Mouse (Mus musculus): Measurements from ENCODE around the gene Rtcb.

The Rtcb gene

DNA sequence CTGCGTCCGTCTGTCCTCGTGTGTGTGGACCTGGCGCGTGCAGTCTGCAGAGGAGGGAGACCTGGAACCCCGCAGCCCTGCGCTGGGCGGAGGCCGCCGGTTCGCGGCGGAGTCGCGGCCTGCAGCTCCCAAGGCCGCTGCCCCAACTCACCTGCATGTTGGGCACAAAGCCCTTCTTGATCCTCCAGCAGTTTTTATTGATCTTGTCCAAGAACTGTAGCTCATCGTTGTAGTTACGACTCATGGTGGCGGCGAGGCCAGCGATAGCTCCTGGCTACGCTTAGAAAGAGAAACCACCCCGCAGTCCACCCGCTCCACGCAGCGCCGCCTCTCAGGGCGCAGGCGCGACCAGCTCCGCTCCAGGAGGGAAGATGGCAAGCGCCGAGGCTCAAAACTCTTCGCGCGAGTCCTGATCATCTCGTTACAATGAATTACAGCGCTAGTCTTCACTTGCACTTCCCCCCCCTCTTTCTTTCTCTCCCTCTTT, at the start of gene Rtcb:
Rtcb (minus strand) TSS at position 360 of the 487 bp plus-strand sequence.
- peak; percentile 94 to 99 for DNase-seq (ENCODE audit: low spot score in 2 of 2)

DNA sequence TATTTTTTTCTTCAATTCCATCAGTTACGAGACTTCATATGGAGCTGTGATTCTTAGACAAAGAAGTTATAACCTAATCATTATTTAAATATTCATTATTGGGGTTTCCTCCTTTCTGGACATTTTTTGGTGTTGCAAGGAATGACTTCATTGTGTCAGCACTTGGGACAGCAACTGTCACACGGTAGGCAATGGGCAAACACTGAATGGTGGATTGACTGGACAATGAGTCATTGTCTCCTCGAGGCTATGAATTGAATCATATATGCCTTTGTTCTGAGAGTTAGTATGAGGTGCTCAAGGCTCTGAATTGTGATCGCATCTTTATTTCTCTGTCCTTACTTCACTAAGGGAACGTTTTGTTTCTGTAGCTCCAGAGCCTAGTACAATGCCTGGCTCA, 48.8 kb upstream of the Rtcb start:
- DNase-seq (ENCODE audit: low spot score in 2 of 2) = no peak

DNA sequence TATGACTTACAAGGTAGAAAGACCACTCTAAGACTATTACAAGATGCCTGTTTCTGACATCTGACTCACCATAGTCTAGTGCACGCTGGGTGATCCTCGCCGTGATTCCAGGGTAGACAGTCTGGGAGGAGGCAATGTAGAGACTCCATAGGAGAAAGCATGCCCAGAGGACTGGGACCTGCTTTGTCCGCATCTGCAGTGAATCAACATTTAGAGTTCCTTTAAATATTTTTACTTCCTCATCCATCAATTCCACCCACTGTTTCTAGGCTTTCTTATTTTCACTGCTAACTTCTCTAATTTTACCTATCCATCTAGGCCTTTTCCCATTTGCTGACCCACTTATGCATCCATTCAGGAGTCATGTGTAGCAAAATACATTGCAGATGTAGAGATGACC, 42.8 kb upstream of the Rtcb start:
- no peak for DNase-seq (ENCODE audit: low spot score in 2 of 2)

DNA sequence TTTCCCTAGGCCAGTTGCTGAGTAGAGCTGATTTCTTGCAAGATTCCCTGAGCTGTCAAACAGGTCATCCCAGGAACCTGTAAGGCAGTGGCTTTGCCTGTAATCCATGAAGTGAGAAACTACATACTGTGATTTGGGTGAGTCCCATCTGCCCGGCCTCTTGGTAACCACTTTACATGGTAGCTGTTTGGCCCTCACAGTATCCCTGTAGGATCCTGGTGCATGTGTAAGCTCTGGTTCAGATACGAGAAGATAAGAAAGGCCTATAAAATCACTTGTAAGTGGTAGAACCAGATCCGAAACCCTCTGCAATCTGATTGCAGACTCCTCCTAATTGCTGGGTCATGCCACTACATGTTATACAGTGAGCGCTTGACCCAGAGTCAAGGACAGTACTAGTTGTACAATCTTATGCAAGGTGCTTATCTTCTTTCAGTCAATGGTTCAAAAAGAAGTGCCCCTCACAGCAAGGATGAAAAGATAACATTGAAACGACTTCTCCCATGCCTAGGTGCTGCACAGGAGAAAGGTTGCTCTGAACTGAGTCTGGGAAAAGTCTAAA, 37.0 kb upstream of the Rtcb start:
- DNase-seq (ENCODE audit: low spot score in 2 of 2) = peak; percentile 27 to 40

DNA sequence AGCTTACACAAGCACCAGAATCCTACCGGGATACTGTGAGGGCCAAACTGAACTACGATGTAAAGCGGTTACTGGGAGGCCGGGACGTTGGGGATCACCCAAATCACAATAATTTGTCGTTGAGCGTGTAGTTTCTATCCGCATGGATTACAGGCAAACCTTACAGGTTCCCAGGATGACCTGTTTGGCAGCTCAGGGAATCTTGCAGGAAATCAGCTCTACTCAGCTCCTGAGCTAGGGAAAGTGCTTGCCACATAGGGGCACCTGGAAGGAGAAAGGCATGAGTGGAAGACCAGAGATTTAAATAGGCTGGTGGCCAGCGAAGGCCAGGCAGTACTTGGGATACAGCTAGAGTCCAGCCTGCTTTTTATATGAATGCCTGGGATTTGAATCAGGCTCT, 36.2 kb upstream of the Rtcb start:
- no peak for DNase-seq (ENCODE audit: low spot score in 2 of 2)

DNA sequence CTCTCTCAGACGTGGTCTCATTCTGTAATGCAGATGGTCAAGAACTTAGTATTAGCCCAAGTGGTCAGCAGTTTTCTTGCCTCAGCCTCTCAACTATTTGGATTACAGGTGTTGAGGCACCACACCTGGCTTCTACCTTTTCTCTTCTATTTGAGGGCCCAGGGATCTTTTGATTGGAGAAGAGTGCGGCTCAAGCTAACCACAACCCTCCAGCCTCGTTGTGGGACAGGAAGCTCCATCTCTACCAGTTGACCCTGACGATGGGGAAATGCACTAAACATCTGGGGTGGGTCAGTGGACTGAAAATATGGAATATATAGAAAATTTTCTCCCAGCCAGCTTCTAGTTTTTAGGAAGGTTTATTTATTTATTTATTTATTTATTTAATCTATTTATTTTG, 34.8 kb upstream of the Rtcb start:
- no peak for DNase-seq (ENCODE audit: low spot score in 2 of 2)

DNA sequence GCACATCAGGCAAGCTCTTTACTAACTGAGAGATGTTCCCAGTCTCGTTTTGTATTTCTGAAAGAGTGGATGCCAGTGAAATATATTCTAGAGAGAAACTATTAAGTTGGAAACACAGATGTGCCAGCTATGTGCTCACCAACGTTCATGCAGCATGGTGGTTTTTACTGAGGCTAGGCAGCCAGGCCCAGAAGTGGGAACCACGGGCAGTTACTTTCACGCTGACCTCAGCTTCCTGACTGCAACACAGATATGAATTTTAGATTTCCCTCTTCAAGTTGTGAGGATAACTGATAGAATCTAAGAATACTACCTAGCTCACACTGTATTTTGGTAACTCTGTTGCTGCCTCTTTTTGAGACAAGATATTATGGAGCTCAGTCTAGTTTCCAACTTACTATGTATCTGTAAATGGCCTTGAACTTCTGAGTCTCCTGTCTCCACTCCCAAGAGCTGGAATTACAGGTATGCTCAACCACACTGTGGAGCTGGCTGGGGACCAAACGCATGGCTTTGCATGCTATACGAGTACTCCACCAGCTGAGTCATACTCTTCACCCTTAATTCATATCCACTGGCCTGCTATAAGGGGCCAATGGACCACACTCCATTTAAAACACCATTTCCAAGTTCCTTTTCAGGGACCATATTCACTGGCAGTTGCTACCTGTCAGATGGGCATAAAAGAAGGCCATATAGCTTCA, 31.9 kb upstream of the Rtcb start:
- no peak for DNase-seq (ENCODE audit: low spot score in 2 of 2)

DNA sequence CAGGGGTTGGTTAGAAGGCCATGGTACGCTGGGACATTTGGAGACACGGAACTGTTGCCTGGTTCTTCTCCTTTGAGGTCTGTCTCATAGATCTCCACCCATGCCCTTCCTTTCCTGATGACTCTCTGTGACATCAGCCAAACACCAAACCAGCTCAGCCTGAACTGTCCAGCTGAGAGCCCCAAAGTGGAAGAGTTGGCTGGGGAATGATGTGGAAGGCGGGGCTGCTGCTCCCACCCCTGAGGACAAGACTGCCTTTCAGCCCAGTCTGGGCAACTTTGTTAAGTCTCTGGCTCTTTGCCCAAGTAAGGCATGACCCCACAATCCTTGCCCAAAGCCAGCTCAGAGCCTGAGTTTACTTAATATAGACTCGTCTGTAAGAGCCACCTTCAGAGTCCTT, 15.3 kb upstream of the Rtcb start:
- no peak for DNase-seq (ENCODE audit: low spot score in 2 of 2)

DNA sequence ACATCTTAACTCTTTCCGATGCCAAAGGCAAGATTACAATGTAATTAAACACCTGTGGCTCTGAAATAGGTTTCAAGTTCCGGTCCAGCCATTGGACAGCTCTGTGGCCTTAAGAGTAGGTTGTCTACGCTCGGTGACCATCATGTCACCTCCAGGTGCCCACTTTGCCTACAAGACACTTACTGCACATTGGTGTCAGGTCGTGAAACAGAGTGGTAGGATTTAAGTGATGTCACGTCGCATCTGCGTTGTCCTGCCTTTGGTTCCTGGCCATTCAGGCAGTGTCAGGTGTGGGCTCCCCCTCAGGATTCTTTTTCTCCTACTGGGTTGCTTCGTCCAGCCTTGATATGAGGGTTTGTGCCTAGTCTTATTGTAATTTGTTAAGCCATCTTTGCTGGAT, 14.2 kb upstream of the Rtcb start:
- DNase-seq (ENCODE audit: low spot score in 2 of 2) = no peak

DNA sequence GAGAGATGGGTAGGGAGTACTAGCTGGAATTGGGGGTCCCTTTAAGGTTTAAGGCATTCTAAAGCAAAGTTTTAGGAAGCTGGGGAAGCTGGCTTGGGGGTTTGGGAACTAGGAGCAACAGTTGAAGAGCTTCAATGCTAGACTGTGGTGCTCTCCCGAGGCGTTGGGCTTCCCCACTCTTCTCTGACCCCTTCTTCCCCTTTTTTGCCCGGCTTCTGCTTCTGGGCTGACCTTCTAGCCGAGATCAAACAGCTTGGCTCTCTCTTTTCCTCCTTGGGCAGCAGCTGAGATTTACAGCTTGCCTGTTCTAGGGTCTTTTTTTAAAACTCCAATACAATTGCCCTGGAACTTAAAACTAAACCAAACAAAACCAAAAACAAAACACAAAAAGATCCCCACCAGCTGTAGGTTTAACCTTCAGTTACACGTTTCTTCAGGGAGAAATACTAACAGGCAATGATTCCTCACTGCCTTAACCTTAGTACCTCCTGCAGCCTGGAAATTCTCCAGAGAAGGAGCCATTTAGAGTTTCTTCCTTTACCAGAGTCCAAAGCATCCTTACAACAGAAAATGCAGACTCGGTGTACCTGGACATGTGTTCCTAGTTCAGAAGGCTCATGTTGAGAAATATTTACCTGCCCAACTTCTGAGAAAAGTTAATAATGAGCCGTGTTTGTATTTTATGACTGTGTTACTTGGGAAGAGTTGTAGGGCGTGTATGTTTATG, 12.4 kb upstream of the Rtcb start:
- DNase-seq (ENCODE audit: low spot score in 2 of 2) = no peak

DNA sequence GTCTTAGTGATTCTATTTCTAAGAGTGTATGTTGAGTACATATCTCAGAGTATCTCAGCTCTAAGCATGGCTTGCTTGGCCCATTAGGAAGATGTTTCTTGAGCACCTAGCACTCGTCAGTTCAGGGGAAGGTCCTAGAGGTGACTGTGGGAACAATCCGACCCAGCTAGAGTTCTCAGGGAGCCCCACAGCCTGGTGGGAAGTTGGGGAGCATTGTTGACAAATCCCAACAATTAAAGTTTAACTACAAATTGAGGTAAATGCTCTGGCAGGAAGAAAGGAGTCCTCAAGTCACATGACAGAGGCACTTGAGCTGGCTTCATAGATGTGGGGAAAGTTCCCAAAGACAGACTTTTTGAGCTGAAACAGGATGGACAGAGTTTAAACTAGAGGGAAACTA, 11.1 kb upstream of the Rtcb start:
- DNase-seq (ENCODE audit: low spot score in 2 of 2) = no peak

DNA sequence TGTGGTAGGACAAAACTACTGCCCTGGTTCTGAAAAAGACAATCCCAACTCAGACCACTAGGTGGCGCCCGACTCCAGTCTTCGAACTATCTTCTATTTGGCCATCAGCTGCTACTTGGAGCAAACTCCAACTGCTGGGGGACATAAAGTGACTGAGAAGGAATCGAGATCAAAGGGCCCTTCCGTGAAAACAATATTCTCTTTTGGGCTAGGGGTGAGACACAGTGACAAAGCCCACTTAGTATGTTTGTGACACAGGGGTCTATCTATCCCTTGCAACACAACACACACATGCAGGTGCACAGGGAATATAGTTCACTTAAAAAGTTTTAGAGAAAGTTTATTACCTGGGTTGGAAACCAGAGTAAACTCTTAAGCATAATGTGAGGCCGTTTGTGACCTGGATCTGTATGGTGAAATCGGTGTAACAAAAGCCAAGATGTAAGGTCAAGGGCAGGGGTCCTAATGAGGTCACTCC, 10.6 kb upstream of the Rtcb start:
- peak; percentile 68 to 78 for DNase-seq (ENCODE audit: low spot score in 2 of 2)

DNA sequence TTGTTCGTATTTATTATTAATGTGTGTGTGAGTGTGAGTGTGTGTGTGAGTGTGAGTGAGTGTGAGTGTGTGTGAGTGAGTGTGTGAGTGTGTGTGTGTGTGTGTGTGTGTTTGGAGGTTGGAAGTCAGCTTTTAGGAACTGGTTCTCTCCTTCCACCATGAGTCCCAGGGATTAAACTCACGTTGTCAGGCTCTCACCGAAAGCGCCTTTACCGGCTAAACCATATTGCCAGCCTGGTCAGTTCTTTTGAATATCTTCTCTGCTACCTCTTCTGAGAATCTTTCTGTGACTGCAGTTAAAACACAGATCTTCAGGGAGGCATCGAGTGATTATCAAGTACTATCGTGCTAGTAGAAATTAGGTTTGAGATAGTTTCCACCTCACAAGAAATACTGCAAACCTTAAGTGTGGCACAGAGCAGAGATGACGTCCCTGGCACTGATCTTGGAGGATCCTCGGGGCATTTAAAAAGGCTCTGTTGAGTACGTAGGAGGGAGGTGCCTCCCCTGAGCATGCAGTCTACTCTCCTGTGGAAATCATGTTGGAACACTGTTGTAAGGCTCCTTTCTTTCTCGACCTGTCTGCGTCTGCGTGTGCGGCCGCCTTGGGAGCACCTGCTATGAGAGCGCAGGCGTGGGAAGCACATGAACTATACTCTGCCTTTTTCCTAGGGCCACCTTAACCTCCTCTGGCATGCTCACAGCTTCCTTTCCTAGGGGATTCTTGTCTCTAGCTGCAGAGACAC, 10.0 kb upstream of the Rtcb start:
- no peak for DNase-seq (ENCODE audit: low spot score in 2 of 2)

DNA sequence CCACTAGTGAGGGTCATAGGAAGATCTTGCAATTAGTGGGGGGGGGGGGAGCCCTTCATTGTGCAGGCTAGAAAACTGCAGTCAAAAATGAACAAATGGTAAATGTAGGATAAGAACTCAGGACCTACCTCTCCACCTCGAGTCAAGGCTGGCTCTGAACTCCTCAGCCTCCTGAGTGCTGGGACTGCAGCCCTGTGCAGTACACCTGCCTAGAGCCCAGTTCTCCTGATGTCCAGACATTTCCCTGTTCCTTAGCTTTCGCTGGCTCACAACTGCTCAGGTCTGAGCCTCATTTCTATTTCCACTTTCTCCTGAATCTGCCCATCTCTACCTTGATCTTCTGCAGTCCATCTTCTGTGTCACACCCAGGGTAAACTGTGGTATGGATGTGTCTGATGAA, 8.9 kb upstream of the Rtcb start:
- DNase-seq (ENCODE audit: low spot score in 2 of 2) = no peak

DNA sequence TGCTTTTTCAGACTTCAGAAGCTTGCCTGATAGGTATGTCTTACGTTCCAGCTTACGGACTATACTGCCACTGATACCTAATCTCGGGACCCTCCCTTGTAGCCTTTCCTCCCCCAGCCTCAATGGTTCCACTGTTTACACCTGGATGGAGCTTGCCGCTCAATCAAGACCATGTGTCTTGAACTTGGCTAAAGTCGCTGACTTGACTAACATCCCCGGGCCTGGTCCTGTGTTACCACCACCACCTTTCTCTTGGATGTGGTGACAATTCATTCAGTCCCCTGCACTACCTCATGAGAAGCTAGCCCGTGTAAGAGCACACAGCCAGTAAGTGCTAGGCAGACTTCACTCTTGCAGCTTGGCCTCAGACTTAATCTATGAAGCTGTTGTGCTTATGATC, 6.7 kb upstream of the Rtcb start:
- no peak for DNase-seq (ENCODE audit: low spot score in 2 of 2)

DNA sequence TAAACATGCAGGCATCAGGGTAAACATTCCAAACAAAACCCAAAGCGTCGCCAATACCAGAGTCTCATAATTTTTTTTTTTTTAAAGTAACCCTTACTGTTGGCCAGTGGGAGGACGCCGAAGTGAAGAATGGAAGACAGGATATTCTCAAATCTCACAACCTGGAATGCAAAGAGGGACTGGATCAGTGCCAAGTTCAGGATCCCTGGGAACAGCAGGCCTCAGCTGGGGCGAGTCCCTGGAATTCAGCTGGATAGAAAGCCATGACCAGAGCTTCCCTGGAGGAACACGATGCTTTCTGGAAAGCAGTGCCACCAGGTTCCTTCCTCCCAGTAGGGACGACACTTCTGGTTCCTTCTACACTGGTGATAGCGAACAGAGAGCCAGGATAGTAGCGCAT, 5.3 kb upstream of the Rtcb start:
- no peak for DNase-seq (ENCODE audit: low spot score in 2 of 2)

DNA sequence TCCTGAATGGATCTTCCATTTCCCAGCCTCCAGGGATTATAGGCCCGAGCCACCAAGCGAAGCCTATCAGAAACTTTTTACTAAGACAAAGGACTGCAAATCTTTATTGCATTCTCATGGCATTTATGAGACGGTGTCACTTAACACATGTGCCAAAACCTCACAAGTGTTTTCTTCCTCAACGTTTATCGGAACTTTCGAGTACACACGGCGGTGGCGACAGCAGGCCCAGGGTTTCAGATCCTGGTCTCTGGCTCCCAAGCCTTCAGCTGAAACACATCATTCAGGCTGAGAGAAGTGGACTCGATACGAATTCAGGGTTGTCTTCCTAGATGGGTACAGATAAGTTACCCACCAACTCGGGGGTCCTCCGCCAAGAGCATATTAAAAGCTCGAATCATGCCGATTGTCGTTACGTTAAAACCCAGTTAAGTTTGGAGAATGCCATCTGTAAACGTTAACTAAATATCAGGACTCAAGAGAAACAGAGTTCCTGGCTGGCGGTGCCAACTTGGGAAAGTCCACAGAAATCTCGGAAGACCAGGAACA, 678 bp downstream of the Rtcb start:
- DNase-seq (ENCODE audit: low spot score in 2 of 2) = no peak

DNA sequence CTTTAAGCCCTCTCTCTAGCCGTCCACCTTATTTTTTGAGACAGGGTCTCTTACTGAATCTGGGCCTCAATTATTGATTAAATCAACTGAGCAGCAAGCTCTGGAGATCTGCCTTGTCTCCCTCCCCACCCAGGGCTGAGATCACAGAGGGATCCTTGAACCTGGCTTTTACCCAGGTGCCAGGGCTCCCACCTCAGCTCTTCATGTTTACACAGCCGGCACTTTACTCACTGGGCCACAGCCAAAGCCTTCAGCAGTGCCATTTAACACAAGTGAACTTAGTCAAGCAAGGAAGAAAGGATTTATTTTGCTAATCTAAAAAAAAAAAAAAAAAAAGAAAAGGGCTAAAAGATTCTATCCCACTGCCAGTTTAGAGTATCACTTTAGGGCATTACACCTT, 3.2 kb downstream of the Rtcb start:
- DNase-seq (ENCODE audit: low spot score in 2 of 2) = no peak

DNA sequence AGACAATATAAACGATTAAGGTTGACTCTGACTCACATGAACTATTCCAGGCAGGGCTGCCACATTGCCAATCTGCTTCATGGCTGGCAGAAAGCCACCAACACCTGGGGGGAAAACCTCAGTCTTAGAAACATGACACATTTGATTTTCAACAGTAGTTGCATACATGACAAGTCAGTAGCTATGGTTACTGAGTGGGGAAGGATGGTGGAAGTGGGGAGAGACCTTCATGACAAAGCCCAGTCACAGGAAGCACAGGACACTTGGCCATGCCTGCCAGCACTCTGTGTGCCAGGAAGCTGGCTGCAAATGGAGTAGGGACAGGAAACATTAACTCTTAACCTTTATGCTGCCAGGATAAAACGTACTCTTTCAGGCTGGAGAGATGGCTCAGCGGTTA, 4.2 kb downstream of the Rtcb start:
- DNase-seq (ENCODE audit: low spot score in 2 of 2) = no peak

DNA sequence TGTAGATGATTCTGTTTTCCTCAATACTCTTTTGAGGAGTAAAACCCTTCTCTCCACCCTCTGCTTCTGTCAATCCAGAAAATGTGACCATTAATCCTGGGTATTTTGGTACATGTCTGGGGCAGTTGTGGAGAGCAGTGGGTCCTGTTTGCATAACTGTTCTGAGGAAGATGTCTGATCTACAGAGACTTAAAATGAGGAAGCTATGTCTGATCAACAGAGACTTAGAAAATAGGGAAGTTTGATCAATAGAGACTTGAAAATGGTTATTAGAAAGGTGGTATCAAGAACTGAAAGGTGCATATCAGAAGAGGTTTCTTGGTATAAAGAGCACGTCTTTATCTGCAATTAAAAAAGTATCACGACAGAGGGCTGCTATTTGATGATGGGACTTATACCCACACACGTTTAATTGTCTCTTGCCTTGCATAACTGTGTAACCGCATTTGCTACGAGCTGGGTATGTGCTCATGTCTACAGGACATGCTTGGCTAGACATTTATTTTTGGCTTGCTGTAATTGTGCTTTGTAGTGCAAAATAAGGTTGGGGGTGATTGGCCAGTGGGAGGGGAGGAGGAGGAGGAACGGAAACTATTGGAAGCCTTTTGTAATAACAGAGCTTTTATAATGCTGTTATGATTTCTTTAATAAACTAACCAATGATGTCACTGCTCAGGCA, 5.7 kb downstream of the Rtcb start:
- no peak for DNase-seq (ENCODE audit: low spot score in 2 of 2)

DNA sequence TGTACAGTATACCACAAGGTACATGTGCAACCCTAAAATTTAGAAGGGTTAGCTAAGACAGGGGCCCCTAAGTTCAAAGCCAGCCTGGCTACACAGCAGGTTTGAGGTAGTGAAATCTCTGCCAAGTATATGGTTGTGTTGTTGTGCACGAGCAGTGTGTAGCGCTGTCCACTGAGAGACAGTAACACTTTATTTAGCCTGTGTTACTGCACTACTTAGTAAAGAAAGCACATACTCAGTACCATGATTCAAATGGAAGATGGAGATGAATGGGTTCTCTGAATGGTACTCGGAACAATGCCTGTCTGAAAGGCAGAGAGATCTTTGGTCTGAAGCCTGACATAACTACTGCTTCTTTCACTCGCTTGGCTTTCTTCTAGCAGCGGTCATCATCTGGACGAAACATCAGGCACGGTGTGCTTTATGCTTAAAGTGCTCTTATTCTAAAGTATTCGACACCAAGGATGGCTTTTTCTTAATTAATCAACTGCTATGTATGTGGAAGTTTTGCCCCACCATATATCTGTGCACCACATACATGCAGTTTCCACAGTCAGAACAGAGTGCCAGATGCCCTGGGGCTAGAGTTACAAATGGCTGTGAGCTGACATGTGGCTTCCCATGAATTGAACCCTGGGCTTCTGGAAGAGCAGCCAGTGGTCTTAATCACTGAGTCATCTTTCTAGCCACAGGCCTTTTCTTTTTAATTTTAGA, 9.0 kb downstream of the Rtcb start:
- DNase-seq (ENCODE audit: low spot score in 2 of 2) = no peak

All from urinary bladder, adult 18-20 months (tissue).